Comparison of ENCODE assay signal across 11 mouse cellular contexts in genomic region chr9:77485915-77486314, GRCm38 (mm10).
"Had no signal": no experiment of that assay in that cellular context is flagged by ENCODE, and none has a peak within 500 bp of the region (broad histone marks: within the 10 kb centered on the region; RNA-seq: fewer than 3 reads in every experiment).

No protein-coding gene starts in this region.

- H3K9ac ChIP-seq: limb, embryonic 13.5 days; liver, embryonic 14.5 days; midbrain, embryonic 13.5 days had no signal

- ATAC-seq: midbrain, embryonic 13.5 days had no signal

- H3K36me3 ChIP-seq: limb, embryonic 13.5 days; midbrain, embryonic 13.5 days had no signal

- H3K4me3 ChIP-seq: limb, embryonic 13.5 days; midbrain, embryonic 13.5 days had no signal

- DNase-seq: kidney, adult 18-20 months; kidney, postnatal 10 days; kidney, postnatal 4 days; left cerebral cortex, postnatal 4 days; lung, adult 2 months; lung, postnatal 10 days; lung, postnatal 4 days; thymus, postnatal 25 days had no signal

- H3K4me2 ChIP-seq: limb, embryonic 13.5 days; midbrain, embryonic 13.5 days had no signal

- H3K27me3 ChIP-seq: limb, embryonic 13.5 days had no signal

- H3K27ac ChIP-seq: limb, embryonic 13.5 days; liver, embryonic 14.5 days; midbrain, embryonic 13.5 days had no signal

- H3K9me3 ChIP-seq: limb, embryonic 13.5 days; midbrain, embryonic 13.5 days had no signal
